Mouse (Mus musculus) limb, embryonic 15.5 days (tissue): Measurements from ENCODE around the gene Polr1d. TPM values are rescaled to one million over a fixed set of nuclear protein-coding genes. Genes with fewer than 3 reads are reported as not detected.

Experiments
- ATAC-seq: fragments of 200-750 bp; cut with Nextera tagmentation; 2 replicates; pipeline ENCODE4 v1.8.0; 2017; ENCODE audit warnings: low read depth, moderate TSS enrichment; ENCODE audit not compliant: insufficient number of reproducible peaks, low FRiP score, low TSS enrichment
- H3K27ac ChIP-seq: fragments of 300-500 bp; sonication (generic); 2 replicates; pipeline ENCODE4 v1.5.1; 2015; ENCODE audit warnings: moderate library complexity, mild to moderate bottlenecking, inconsistent platforms
- H3K27me3 ChIP-seq: fragments of 300-500 bp; sonication (generic); 2 replicates; pipeline ENCODE4 v1.6.1; 2015; ENCODE audit warnings: inconsistent platforms
- H3K36me3 ChIP-seq: fragments of 300-500 bp; sonication (generic); 2 replicates; pipeline ENCODE4 v1.6.1; 2015; ENCODE audit warnings: inconsistent platforms
- H3K4me1 ChIP-seq: fragments of 300-500 bp; sonication (generic); 2 replicates; pipeline ENCODE4 v1.6.1; 2015; ENCODE audit warnings: inconsistent platforms
- H3K4me2 ChIP-seq: fragments of 300-500 bp; sonication (generic); 2 replicates; pipeline ENCODE4 v1.6.1; 2015; ENCODE audit warnings: mild to moderate bottlenecking, inconsistent platforms
- H3K4me3 ChIP-seq: fragments of 300-500 bp; sonication (generic); 2 replicates; pipeline ENCODE4 v1.5.1; 2015; ENCODE audit warnings: mild to moderate bottlenecking, inconsistent platforms
- H3K9ac ChIP-seq: fragments of 300-500 bp; sonication (generic); 2 replicates; pipeline ENCODE4 v1.6.1; 2015; ENCODE audit warnings: inconsistent platforms
- H3K9me3 ChIP-seq: fragments of 300-500 bp; sonication (generic); 2 replicates; pipeline ENCODE4 v1.6.1; 2016; ENCODE audit warnings: inconsistent platforms
- WGBS: fragments of 180-500 bp; shearing (Covaris S2); methylation state at CpG from one replicate; pipeline ENCODE4 v1.1.7; 2015; 5-methylcytosine and 5-hydroxymethylcytosine counted together
- polyA plus RNA-seq: library from polyadenylated mRNA; unstranded; fragments of >200 nt; fragmentation: Nextera tagmentation; extraction: Ambion mirVana; gene quantifications from 2 replicates; pipeline ENCODE4 v1.2.1, GENCODE M21; 2015

Polr1d gene
- polyA plus RNA-seq, 1 experiment from 2014 or later, result 145 TPM

DNA sequence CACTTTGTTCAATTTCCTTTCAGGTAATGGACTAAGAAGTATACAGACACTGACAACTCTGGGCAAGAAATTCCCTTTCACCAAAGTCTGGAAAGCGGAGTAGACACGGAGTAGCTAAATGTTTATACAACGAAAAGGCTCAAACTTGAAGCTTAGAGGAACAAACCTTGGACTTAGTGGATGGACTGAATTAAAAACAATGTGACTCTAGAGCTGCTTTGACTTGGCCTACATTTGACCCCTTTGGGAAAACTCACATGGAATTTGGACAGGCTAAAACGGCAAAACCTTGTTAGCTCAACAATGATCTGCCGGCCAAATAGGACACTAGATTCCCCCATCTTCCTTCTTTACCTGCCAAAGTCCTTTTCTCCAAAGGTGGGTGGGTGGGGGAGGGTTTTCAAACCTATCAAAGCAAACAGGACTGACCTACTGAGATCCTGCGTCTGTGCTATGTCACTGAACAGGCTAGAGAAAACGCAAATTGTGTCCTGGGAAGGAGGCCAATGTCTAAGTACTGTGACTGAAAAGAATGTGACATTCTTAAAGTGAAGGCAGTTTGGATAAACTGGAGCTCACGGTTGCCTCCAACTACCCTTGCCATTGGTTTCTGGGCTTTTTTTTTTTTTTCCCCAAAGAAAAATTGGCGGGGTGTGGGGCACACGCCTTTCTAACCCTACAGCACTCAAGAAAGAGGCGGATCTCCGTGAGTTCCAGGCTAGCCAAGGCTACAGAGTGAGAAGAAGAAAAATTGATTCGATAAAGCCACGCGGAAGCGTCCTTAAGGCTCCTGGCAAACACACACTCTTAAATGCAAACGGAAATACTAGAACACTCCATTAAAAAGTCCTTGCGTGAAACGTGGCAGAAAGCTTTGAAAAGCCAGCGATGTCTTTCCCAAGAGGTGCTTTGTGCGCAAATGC is 1.5 kb upstream of the Polr1d start:
- peak overlapping the region; percentile 94 for H3K27ac ChIP-seq

GRCm38 (mm10) chr5:147076026-147076798 is 638 bp upstream of the Polr1d start, which contains the start of gene Lnx2:
Gene Lnx2 (minus strand): TSS chr5:147076586.
- peak; percentile 99 for ATAC-seq
- Histone ChIP-seq H3K36me3 (peaks cover 3% of the 10 kb centered on the region; the same call in 1 of the 2 replicates), H3K4me3 (peak within 1 kb of the TSS; percentile 82), H3K9me3 (no peaks in the 10 kb centered on the region), H3K27ac (peak within 1 kb of the TSS; percentile 94), H3K4me2 (peak within 1 kb of the TSS; percentile 93), H3K4me1 (peaks cover 19% of the 10 kb centered on the region), H3K27me3 (no peaks in the 10 kb centered on the region), H3K9ac (peak within 1 kb of the TSS; percentile 70)
- WGBS, result under 1% methylated on average over 65 of the region's 65 CpGs

More for the DNA sequence above, 1.5 kb upstream of the Polr1d start:
- peaks cover 24% of the 10 kb centered on the region for H3K4me1 ChIP-seq
- WGBS, result 12% methylated on average over 21 of the region's 21 CpGs
- no peak for ATAC-seq
- peak overlapping the region; percentile 93 for H3K4me2 ChIP-seq
- peaks cover 3% of the 10 kb centered on the region; the same call in 1 of the 2 replicates for H3K36me3 ChIP-seq
- no peaks in the 10 kb centered on the region for H3K9me3 ChIP-seq
- no peaks in the 10 kb centered on the region for H3K27me3 ChIP-seq
- H3K4me3 ChIP-seq, result peak overlapping the region; percentile 82
- peak overlapping the region; percentile 65 for H3K9ac ChIP-seq

DNA sequence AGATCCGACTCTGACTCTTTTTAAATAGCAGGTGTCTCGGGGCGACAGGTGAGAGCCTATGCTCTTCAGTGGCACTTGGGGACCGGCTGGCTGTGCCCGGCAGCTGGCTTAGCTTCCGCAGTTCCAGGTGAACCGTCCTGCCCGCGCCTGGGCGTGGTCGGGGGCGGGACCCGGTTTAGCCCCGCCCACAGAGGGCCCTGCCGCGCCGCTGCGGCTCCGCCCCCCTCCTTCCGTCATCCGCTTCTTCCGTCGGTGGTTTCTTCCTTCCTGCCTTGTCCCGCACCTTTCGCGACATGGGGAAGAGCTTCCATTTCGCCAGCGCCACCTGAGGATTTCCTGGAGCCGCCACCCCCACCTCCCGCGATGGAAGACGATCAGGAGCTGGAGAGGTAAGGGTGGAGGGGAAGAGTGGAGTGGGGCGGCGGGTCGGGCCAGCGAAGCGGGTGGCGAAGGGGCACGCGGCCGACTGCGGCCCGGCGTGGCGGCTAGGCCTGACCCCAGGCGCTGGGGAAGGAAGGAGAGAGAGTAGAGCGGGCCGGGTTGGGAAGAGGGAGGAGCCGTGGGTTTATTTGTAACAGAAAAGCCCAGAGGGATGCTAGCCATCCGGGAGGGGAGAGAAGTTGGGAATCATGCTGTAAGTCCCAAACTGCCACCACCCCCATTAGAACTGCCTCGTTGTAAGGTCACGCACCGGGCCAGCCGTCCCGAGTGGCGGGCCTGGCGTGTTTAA is 620 bp downstream of the Polr1d start:
- H3K9ac ChIP-seq, result peak overlapping the region; percentile 70
- H3K36me3 ChIP-seq, result peaks cover 5% of the 10 kb centered on the region; the same call in 1 of the 2 replicates
- peak overlapping the region; percentile 82 for H3K4me3 ChIP-seq
- H3K27ac ChIP-seq, result peak overlapping the region; percentile 94
- under 1% methylated on average over 55 of the region's 57 CpGs for WGBS
- ATAC-seq, result peak; percentile 63; the same call in 1 of the 2 replicates
- peak overlapping the region; percentile 93 for H3K4me2 ChIP-seq
- H3K4me1 ChIP-seq, result peaks cover 23% of the 10 kb centered on the region
- no peaks in the 10 kb centered on the region for H3K9me3 ChIP-seq
- H3K27me3 ChIP-seq, result no peaks in the 10 kb centered on the region

DNA sequence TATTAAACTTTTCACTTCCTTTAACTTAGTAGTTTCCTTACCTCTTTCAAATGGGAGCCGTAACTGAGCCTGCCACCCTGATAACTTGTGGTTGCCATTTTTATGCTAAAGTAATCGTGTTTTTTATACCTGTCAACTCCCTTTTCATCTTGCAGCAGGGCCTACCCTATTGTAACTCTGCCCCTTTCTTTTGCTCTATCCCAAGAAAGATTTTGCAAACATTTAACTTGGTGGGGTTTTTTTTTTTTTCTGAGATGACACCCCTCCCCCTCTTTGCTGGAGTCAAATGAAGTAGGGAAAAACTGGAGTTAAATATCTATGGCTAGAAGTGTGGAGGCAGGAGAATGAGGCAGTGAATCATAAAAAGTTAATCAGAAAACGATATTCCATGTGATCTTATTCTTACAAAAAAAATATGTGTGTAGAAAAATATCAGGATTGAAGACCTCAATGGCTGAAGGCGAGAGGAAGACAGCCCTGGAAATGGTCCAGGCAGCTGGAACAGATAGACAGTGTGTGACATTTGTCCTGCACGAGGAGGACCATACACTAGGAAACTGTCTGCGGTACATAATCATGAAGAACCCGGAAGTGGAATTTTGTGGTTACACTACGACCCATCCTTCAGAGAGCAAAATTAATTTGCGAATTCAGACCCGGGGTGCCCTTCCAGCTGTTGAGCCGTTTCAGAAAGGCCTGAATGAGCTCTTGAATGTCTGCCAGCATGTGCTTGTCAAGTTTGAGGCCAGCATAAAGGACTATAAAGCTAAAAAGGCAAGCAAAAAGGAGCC is 1.5 kb downstream of the Polr1d start:
- WGBS, result 54% methylated on average over 11 of the region's 11 CpGs
- ATAC-seq, result no peak
- Histone ChIP-seq H3K4me2 (peak overlapping the region; percentile 93), H3K9ac (peak overlapping the region; percentile 70), H3K27me3 (no peaks in the 10 kb centered on the region), H3K9me3 (no peaks in the 10 kb centered on the region), H3K27ac (0 out of 2 replicates have a peak overlapping the region, but pooled peaks have one; percentile 94), H3K36me3 (peaks cover 5% of the 10 kb centered on the region; the same call in 1 of the 2 replicates), H3K4me3 (peak overlapping the region; percentile 82), H3K4me1 (peaks cover 23% of the 10 kb centered on the region)

GRCm38 (mm10) chr5:147085201-147085894 is 8.5 kb downstream of the Polr1d start:
- ATAC-seq, result no peak
- Histone ChIP-seq H3K4me3 (no peak overlapping the region), H3K9ac (no peak overlapping the region), H3K9me3 (no peaks in the 10 kb centered on the region), H3K27ac (peak overlapping the region; percentile 47), H3K27me3 (no peaks in the 10 kb centered on the region), H3K4me2 (no peak overlapping the region), H3K4me1 (peaks cover 23% of the 10 kb centered on the region), H3K36me3 (peaks cover 14% of the 10 kb centered on the region; the same call in 1 of the 2 replicates)
- 53% methylated on average over 9 of the region's 9 CpGs for WGBS

DNA sequence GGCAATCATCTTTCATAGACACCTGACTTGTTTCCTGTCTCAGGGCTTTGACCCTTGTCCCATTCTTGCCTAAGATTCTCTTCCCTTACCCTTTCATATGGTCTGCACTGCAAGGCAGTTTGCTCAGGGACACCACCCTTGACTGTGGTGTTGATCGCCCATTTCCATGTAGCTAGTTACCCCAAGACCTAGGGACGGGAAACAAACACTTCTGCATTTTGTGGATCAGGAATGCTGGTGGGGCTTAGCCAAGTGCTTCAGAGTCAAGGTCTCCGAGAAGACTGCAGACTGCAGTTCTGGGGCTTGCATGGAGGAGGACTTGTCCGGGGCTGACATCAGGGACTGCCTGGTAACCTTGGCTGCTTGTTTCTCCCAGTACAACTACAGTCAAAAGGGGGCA is 10.0 kb downstream of the Polr1d start:
- Histone ChIP-seq H3K36me3 (peaks cover 15% of the 10 kb centered on the region; the same call in 1 of the 2 replicates), H3K4me1 (peaks cover 24% of the 10 kb centered on the region), H3K4me2 (no peak overlapping the region), H3K4me3 (no peak overlapping the region), H3K9ac (no peak overlapping the region), H3K9me3 (no peaks in the 10 kb centered on the region), H3K27me3 (no peaks in the 10 kb centered on the region), H3K27ac (no peak overlapping the region)
- WGBS, result 89% methylated on average over 4 of the region's 4 CpGs
- ATAC-seq, result no peak

DNA sequence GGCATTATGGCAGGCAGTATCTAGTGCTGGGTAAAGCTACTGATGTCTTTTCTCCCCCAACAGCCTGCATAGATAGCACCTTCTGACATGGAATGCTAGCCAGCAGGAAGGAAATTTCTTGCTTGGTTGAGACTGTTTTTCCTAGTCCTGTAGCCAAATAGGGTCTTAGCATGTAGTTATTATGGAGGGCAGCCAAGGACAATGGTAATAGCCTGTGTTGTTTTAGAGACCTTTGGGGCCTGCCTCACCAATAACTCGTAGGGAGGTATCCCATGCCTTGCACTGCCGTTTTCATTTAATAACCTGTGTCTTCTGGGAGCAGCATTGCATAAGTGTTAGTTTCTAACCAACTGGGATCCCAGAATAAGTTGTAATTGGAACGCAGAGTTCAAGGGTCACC is 13.0 kb downstream of the Polr1d start:
- Histone ChIP-seq H3K4me1 (peaks cover 22% of the 10 kb centered on the region), H3K9ac (no peak overlapping the region), H3K4me3 (no peak overlapping the region), H3K4me2 (no peak overlapping the region), H3K9me3 (no peaks in the 10 kb centered on the region), H3K27me3 (no peaks in the 10 kb centered on the region), H3K27ac (peak overlapping the region; percentile 74), H3K36me3 (peaks cover 15% of the 10 kb centered on the region; the same call in 1 of the 2 replicates)
- no peak for ATAC-seq
- 45% methylated on average over 3 of the region's 3 CpGs for WGBS

GRCm38 (mm10) chr5:147090256-147090963 is 13.6 kb downstream of the Polr1d start:
- H3K9me3 ChIP-seq, result no peaks in the 10 kb centered on the region
- H3K4me3 ChIP-seq, result no peak overlapping the region
- H3K27ac ChIP-seq, result peak overlapping the region; percentile 74
- H3K4me2 ChIP-seq, result no peak overlapping the region
- peaks cover 17% of the 10 kb centered on the region for H3K4me1 ChIP-seq
- H3K9ac ChIP-seq, result no peak overlapping the region
- H3K27me3 ChIP-seq, result no peaks in the 10 kb centered on the region
- peaks cover 15% of the 10 kb centered on the region; the same call in 1 of the 2 replicates for H3K36me3 ChIP-seq
- WGBS, result 48% methylated on average over 11 of the region's 11 CpGs
- no peak for ATAC-seq

DNA sequence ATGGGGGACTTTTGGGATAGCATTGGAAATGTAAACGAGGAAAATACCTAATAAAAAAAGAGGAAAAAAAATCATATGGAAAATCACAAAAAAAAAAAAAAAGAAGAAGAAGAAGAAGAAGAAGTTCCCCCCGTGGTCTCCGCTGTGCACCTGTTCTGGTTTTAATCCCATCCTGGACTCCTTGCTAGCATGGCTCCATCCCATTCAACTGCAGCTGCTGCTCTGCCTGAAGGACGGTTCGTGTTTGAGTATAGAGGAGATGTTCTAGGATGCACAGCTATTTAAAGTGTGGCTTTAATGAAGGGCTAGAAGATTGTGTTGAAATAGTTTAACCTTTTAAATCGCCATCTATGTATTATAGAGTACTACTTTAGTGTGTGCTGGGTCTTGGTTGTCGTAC is 15.6 kb downstream of the Polr1d start:
- Histone ChIP-seq H3K36me3 (peaks cover 12% of the 10 kb centered on the region), H3K27ac (no peak overlapping the region), H3K4me1 (peaks cover 11% of the 10 kb centered on the region; the same call in 1 of the 2 replicates), H3K9ac (no peak overlapping the region), H3K4me3 (no peak overlapping the region), H3K9me3 (no peaks in the 10 kb centered on the region), H3K27me3 (no peaks in the 10 kb centered on the region), H3K4me2 (no peak overlapping the region)
- no peak for ATAC-seq
- 84% methylated on average over 7 of the region's 7 CpGs for WGBS

- ATAC-seq, result no peak
- no peak overlapping the region for H3K4me2 ChIP-seq
- 80% methylated on average over 6 of the region's 6 CpGs for WGBS
- H3K9me3 ChIP-seq, result no peaks in the 10 kb centered on the region
- peaks cover 8% of the 10 kb centered on the region; the same call in 1 of the 2 replicates for H3K36me3 ChIP-seq
- H3K4me1 ChIP-seq, result peaks cover 7% of the 10 kb centered on the region; the same call in 1 of the 2 replicates
- H3K27ac ChIP-seq, result no peak overlapping the region
- no peaks in the 10 kb centered on the region for H3K27me3 ChIP-seq
- H3K9ac ChIP-seq, result no peak overlapping the region
- H3K4me3 ChIP-seq, result no peak overlapping the region
Measured at GRCm38 (mm10) chr5:147094296-147094695, 17.4 kb downstream of the Polr1d start.
